Mouse (Mus musculus): ENCODE results near the gene Nadk2. TPM values are rescaled to one million over a fixed set of nuclear protein-coding genes. Genes with fewer than 3 reads are reported as not detected.

The Nadk2 gene
- polyA plus RNA-seq, 1 experiment from 2014 or later: 28.4 TPM

GRCm38 (mm10) chr15:9140252-9140680 lies 69.2 kb downstream of the Nadk2 start, which contains the start of gene Lmbrd2:
TSS of gene Lmbrd2 (plus strand) at chr15:9140550.
- 0% methylated on average over 34 of the region's 34 CpGs for WGBS
- H3K4me2 ChIP-seq: peak within 1 kb of the TSS; percentile 84
- peak within 1 kb of the TSS; percentile 75 for H3K4me3 ChIP-seq
- peaks cover 34% of the 10 kb centered on the region for H3K36me3 ChIP-seq
- H3K9me3 ChIP-seq: no peaks in the 10 kb centered on the region
- peaks cover 33% of the 10 kb centered on the region for H3K4me1 ChIP-seq (replicated peaks)
- H3K9ac ChIP-seq: peak within 1 kb of the TSS; percentile 84
- peak within 1 kb of the TSS; percentile 86 for H3K27ac ChIP-seq (replicated peaks)
- H3K27me3 ChIP-seq: no peaks in the 10 kb centered on the region
- peak; percentile 99 for ATAC-seq (ENCODE audit: low read depth)

- H3K4me1 ChIP-seq (replicated peaks): peaks cover 33% of the 10 kb centered on the region
- H3K9ac ChIP-seq: peak overlapping the region; percentile 84
- no peaks in the 10 kb centered on the region for H3K9me3 ChIP-seq
- ATAC-seq (ENCODE audit: low read depth): peak; percentile 93
- H3K27ac ChIP-seq (replicated peaks): peak overlapping the region; percentile 86
- no peaks in the 10 kb centered on the region for H3K27me3 ChIP-seq
- peak overlapping the region; percentile 75 for H3K4me3 ChIP-seq
- WGBS: under 1% methylated on average over 33 of the region's 37 CpGs
- H3K4me2 ChIP-seq: peak overlapping the region; percentile 84
- H3K36me3 ChIP-seq: peaks cover 37% of the 10 kb centered on the region
Observed at GRCm38 (mm10) chr15:9140684-9141171, 69.7 kb downstream of the Nadk2 start.

- no peak within 1 kb of the TSS for H3K4me3 ChIP-seq
- no peak for ATAC-seq (ENCODE audit: low read depth)
- peaks cover 60% of the 10 kb centered on the region for H3K36me3 ChIP-seq
- H3K4me1 ChIP-seq (replicated peaks): no peaks in the 10 kb centered on the region
- H3K27ac ChIP-seq (replicated peaks): no peak within 1 kb of the TSS
- H3K9me3 ChIP-seq: no peaks in the 10 kb centered on the region
- H3K9ac ChIP-seq: no peak within 1 kb of the TSS
- H3K27me3 ChIP-seq: no peaks in the 10 kb centered on the region
- H3K4me2 ChIP-seq: no peak within 1 kb of the TSS
Observed at GRCm38 (mm10) chr15:9155325-9155724, 84.3 kb downstream of the Nadk2 start, which contains the start of gene Skp2. TSS of gene Skp2 (minus strand) at chr15:9155425.

Other genes with a start within 250 kb of the Nadk2 start
- gene Ranbp3l, start 103.3 kb upstream of the Nadk2 start, polyA plus RNA-seq (2015; fragmentation: Nextera tagmentation; extraction: Ambion mirVana): 7.6 and 7.9 TPM in 2 replicates
- 3.2 and 4.4 TPM in 2 replicates for gene Lmbrd2, start 69.3 kb downstream of the Nadk2 start, polyA plus RNA-seq (2015; fragmentation: Nextera tagmentation; extraction: Ambion mirVana)
- gene Skp2, start 84.2 kb downstream of the Nadk2 start, polyA plus RNA-seq (2015; fragmentation: Nextera tagmentation; extraction: Ambion mirVana): 22.4 and 25.7 TPM in 2 replicates
- gene Ugt3a1, start 205.6 kb downstream of the Nadk2 start, polyA plus RNA-seq (2015; fragmentation: Nextera tagmentation; extraction: Ambion mirVana): not detected in 2 replicates